Mouse (Mus musculus): Measurements from ENCODE around the gene Zcwpw1. TPM values are rescaled to one million over a fixed set of nuclear protein-coding genes. Genes with fewer than 3 reads are reported as not detected.

The Zcwpw1 gene
- polyA plus RNA-seq (2012) = 0.21 and 0.46 TPM in 2 replicates

GRCm38 (mm10) chr5:137787151-137787928 is at the start of gene Zcwpw1, which contains the start of gene Mepce:
Gene Zcwpw1, plus strand, starts transcription at chr5:137787798.
Gene Mepce, minus strand, starts transcription at chr5:137787655.
- TF ChIP-seq GATA1 (IDR thresholded peaks at IDR 0.05; ENCODE audit: low read length) = no peak

GRCm38 (mm10) chr5:137738516-137738915 is 49.1 kb upstream of the Zcwpw1 start:
- no peak for TF ChIP-seq GATA1 (IDR thresholded peaks at IDR 0.05; ENCODE audit: low read length)

GRCm38 (mm10) chr5:137739471-137739870 is 48.1 kb upstream of the Zcwpw1 start:
- no peak for TF ChIP-seq GATA1 (IDR thresholded peaks at IDR 0.05; ENCODE audit: low read length)

- no peak for TF ChIP-seq GATA1 (IDR thresholded peaks at IDR 0.05; ENCODE audit: low read length)
These were observed 47.1 kb upstream of the Zcwpw1 start for GRCm38 (mm10) chr5:137740506-137740905.

GRCm38 (mm10) chr5:137741023-137741931 is 46.3 kb upstream of the Zcwpw1 start, which contains the start of gene Nyap1:
Gene Nyap1, minus strand, starts transcription at chr5:137741607.
- no peak for TF ChIP-seq GATA1 (IDR thresholded peaks at IDR 0.05; ENCODE audit: low read length)

- TF ChIP-seq GATA1 (IDR thresholded peaks at IDR 0.05; ENCODE audit: low read length) = no peak
These were observed 45.5 kb upstream of the Zcwpw1 start for GRCm38 (mm10) chr5:137742048-137742447.

- no peak for TF ChIP-seq GATA1 (IDR thresholded peaks at IDR 0.05; ENCODE audit: low read length)
These were observed 44.8 kb upstream of the Zcwpw1 start for GRCm38 (mm10) chr5:137742836-137743235.

GRCm38 (mm10) chr5:137744197-137744596 is 43.4 kb upstream of the Zcwpw1 start:
- TF ChIP-seq GATA1 (IDR thresholded peaks at IDR 0.05; ENCODE audit: low read length) = no peak

GRCm38 (mm10) chr5:137745214-137746171 is 42.1 kb upstream of the Zcwpw1 start, which contains the start of gene Tsc22d4:
Gene Tsc22d4, plus strand, starts transcription at chr5:137745730.
- no peak for TF ChIP-seq GATA1 (IDR thresholded peaks at IDR 0.05; ENCODE audit: low read length)

GRCm38 (mm10) chr5:137746282-137746850 is 41.2 kb upstream of the Zcwpw1 start:
- TF ChIP-seq GATA1 (IDR thresholded peaks at IDR 0.05; ENCODE audit: low read length) = no peak

- TF ChIP-seq GATA1 (IDR thresholded peaks at IDR 0.05; ENCODE audit: low read length) = no peak
These were observed 40.7 kb upstream of the Zcwpw1 start for GRCm38 (mm10) chr5:137746851-137747325.

- no peak for TF ChIP-seq GATA1 (IDR thresholded peaks at IDR 0.05; ENCODE audit: low read length)
These were observed 40.2 kb upstream of the Zcwpw1 start for GRCm38 (mm10) chr5:137747326-137747961.

GRCm38 (mm10) chr5:137748130-137748770 is 39.3 kb upstream of the Zcwpw1 start:
- no peak for TF ChIP-seq GATA1 (IDR thresholded peaks at IDR 0.05; ENCODE audit: low read length)

All from G1E-ER4 (cell line).